Mouse (Mus musculus) spleen, adult 10 weeks (tissue): ENCODE measurements around the gene Tmprss11b. TPM values are rescaled to one million over a fixed set of nuclear protein-coding genes. Genes with fewer than 3 reads are reported as not detected.

Experiments
- polyA plus RNA-seq: library from polyadenylated mRNA; stranded (reverse); fragments of 350-450 nt; fragmentation: Illumina TruSeq; extraction: RNeasy Lipid Tissue Mini Kit (QIAGEN cat#74804); gene quantifications from one replicate; pipeline ENCODE4 v1.2.3, GENCODE M21; 2015; ENCODE audit warnings: low replicate concordance; ENCODE audit not compliant: insufficient read depth

The Tmprss11b gene
- not detected for polyA plus RNA-seq

GRCm38 (mm10) chr5:86676262-86676661 is at the start of gene Tmprss11b:
Gene Tmprss11b (minus strand): TSS chr5:86676362.

GRCm38 (mm10) chr5:86632324-86632723 is 43.8 kb downstream of the Tmprss11b start, which contains the start of gene Tmprss11f:
Gene Tmprss11f (minus strand): TSS chr5:86632424.

Other genes with a start within 250 kb of the Tmprss11b start
- not detected for gene Tmprss11a, start 207.4 kb downstream of the Tmprss11b start, polyA plus RNA-seq
- not detected for gene Tmprss11g, start 157.8 kb downstream of the Tmprss11b start, polyA plus RNA-seq
- not detected for gene Tmprss11f, start 43.9 kb downstream of the Tmprss11b start, polyA plus RNA-seq
- not detected for gene Tmprss11e, start 69.5 kb upstream of the Tmprss11b start, polyA plus RNA-seq
- 206 TPM for gene Ythdc1, start 127.9 kb upstream of the Tmprss11b start, polyA plus RNA-seq
- gene Ugt2b34, start 230.6 kb upstream of the Tmprss11b start, polyA plus RNA-seq, result not detected